Mouse (Mus musculus) c-Kit-positive CD71-negative TER-119-negative erythroid progenitor cells, embryonic 14.5 days (primary cell): ENCODE results near the gene Hist1h4k.
A peak's percentile ranks its signal among the peaks of the same experiment; 100 is the strongest.
"Not testable (repeated sequence)": the region's sequence is repeated elsewhere in the genome, so short reads cannot be mapped to it uniquely, and the experiment has no call there.

Source experiments
- DNase-seq: peaks from one replicate; pipeline ENCODE4 v3.0.0-alpha.2; 2013; ENCODE audit warnings: low read depth

Hist1h4k gene

DNA sequence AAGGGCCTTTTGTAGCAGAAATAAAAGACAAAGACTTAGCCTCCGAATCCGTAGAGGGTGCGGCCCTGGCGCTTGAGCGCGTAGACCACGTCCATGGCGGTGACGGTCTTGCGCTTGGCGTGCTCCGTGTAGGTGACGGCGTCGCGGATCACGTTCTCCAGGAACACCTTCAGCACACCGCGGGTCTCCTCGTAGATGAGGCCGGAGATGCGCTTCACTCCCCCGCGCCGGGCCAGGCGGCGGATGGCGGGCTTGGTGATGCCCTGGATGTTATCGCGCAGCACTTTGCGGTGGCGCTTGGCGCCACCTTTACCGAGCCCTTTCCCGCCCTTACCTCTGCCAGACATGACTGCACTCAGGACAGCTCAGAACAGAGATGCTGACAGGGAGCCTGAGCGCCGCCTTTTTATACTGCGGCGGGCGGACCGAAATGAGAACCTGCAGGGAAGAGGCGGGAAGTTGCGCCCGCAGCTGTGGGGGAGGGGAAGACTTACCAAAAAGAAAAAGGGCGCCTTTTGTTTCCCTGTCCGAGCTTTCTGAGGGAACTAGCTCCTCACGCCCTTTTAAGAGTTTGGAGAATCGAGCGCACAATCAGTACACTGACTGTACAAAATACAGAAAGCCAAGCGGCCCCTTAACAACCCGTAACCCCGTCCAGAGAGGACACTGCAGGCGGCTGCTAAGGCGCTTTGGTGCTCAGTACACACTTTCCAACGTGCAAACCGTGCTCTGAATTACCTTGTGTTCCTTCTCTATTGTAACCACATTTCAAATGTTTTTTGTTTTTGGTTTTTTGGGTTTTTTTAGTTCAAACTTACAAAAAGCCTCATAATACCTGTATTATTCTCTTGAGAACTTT lies at the start of gene Hist1h4k:
Hist1h4k (minus strand) TSS at position 347 of the 859 bp plus-strand sequence.
- peak; percentile 74 for DNase-seq

DNA sequence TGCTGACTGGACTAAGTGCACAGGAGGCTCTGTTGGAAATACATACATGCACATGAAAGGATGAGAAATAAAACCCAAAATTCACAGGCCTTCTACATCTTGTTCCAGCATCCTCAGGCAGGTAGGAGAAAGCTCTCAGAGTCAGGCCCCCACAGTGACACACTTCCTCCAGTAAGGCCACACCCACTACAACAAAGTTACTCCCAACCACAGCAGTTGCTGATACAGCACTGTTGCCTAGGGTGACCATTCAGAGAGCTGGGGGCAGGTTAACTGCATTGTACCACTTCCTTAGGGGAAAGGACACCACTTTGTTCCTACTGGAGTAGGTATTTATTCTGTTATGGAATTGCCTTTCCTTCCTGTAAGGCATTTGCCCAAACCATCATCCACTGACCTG lies 46.9 kb upstream of the Hist1h4k start:
- not testable (repeated sequence) for DNase-seq

GRCm38 (mm10) chr13:21795584-21795983 lies 45.3 kb upstream of the Hist1h4k start:
- no peak for DNase-seq

DNA sequence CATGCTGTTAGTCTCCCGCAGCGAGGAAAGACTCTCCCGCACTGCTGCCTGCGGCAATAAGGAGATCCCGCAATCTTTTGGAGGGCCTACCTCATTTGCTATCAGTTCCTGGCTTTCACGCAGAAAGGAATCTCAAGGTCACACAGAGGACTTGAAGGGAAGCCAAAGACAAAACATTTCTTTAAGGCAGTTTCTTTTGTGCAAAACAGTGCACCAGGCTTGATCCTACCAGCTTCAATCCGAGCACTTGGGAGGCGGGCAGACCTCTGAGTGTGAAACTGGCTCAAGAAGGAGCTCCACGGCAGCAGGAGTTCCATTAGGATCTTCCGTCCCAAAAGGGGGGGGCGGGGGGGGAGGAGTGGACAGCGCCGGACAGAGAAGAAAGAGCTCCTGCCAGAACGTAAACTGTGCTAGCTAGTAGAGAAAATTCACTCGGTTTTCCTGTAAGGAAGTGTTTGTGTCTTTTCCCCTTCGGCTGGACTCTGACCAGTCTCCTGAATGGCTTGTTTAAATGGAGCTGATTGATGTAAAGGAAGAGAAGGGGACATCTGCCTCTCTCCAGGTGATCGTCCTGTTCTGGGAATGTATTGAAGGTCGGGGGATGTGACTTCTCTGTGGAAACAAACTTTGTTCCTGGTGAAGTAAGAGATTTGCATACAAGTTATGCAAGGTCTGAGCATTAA lies 40.4 kb upstream of the Hist1h4k start:
- DNase-seq: no peak

GRCm38 (mm10) chr13:21789925-21790324 lies 39.6 kb upstream of the Hist1h4k start:
- no peak for DNase-seq

DNA sequence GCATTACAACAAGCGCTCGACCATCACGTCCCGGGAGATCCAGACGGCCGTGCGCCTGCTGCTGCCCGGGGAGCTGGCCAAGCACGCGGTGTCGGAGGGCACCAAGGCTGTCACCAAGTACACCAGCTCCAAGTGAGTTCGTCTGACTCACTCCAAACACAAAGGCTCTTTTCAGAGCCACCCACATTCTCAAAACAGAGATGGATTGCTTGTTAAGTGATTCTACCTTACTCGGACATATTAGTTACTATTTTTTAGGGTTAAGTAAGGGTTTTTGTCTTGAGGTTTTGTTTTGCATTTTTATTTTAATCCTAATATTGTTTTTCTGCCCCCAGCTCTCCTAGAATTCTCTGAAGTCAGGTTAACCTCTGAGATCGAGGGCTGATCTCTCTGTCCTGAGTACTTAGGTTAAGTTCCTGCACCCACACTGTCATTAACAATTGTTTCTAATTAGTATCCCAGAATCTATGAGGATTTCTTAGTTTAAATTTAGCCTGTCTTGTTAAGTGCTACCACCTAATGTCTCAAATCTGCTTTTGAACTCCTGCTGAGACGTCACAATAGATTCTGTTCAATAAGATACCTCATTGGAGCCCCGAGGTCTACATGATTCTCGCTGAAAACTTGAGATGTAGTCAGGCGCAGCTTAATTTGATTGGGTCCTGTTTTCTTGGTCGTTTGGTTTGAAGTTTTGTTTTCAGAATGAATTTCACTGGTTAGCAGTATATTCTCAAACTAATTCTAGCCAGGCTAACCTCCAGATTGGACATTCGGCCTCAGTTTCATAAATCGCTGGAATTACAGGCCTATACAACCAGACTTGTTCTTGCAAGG lies 37.7 kb upstream of the Hist1h4k start:
- no peak for DNase-seq

- peak; percentile 93 for DNase-seq
Measured at GRCm38 (mm10) chr13:21786899-21787629, 36.8 kb upstream of the Hist1h4k start, which contains the start of the genes Hist1h2an and Hist1h2bp. Hist1h2an (minus strand) TSS chr13:21787218. Hist1h2bp (plus strand) TSS chr13:21787461.

- DNase-seq: no peak
Measured at GRCm38 (mm10) chr13:21786189-21786898, 36.0 kb upstream of the Hist1h4k start.

DNA sequence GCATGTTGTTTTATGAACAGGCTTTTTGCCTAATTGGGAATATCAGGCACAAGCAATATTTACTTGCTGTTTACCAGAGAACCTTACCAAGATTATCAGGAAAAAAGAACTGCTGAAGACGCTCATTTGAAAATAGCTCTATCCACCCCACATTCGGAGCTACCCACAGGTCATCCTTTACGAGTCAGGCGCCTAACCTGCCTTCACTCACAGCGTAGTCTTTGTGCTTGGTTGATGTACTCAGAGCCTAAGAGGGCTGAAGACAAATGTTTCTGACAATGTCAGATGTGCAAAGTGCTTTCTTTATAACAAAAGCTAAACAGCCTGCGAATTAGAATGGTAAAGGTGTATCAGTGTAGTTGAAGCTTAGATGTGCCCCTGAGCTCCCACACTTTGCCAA lies 34.0 kb upstream of the Hist1h4k start:
- DNase-seq: no peak

GRCm38 (mm10) chr13:21783734-21784161 lies 33.4 kb upstream of the Hist1h4k start:
- DNase-seq: no peak

DNA sequence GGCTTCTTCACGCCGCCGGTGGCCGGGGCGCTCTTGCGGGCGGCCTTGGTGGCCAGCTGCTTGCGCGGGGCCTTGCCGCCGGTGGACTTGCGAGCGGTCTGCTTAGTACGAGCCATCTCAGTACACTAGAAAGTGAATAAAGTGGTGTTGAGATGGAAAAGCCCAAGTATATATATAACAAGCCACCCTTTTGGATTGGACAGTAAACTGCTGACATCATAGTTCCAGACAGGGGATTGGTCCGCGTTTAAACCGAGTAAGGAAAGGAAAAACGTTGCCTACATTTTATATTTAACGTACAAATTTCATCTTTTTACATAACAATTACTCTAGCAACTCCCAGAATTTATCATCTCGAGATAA lies 32.9 kb upstream of the Hist1h4k start, which contains the start of gene Hist1h3i:
Hist1h3i (minus strand) TSS at position 116 of the 363 bp plus-strand sequence.
- peak; percentile 83 for DNase-seq

DNA sequence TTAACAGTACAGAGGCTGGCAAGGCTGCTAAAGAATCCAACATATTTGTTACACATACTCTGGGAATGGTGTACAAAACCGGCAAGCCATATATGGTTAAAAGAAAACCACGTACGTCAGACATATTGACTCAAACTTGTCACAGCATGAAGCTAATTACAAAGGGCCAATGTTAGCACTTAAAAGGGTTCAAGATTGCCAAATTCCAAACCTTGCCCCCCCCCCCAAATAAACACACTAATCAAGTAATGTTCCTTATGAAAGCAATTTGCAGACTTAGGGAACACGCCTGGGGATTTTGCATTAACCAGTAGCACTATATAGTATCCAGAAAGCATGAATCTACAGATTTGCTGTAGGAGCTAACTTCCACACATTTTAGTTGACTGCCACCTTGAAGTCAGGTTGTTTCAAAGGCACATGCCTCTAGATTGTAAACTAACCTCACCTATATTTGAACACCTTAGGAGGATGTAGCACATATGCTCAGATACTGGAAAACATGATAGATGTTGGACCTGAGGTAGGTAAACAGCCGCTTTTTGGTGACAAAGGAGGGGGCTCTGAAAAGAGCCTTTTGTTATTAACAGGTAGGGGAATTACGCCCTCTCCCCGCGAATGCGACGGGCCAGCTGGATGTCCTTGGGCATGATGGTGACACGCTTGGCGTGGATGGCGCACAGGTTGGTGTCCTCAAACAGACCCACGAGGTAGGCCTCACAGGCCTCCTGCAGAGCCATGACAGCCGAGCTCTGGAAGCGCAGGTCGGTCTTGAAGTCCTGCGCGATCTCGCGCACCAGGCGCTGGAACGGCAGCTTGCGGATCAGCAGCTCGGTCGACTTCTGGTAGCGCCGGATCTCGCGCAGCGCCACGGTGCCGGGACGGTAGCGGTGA lies 32.3 kb upstream of the Hist1h4k start:
- DNase-seq: not testable (repeated sequence)

- DNase-seq: no peak
Measured at GRCm38 (mm10) chr13:21781639-21782038, 31.3 kb upstream of the Hist1h4k start.

DNA sequence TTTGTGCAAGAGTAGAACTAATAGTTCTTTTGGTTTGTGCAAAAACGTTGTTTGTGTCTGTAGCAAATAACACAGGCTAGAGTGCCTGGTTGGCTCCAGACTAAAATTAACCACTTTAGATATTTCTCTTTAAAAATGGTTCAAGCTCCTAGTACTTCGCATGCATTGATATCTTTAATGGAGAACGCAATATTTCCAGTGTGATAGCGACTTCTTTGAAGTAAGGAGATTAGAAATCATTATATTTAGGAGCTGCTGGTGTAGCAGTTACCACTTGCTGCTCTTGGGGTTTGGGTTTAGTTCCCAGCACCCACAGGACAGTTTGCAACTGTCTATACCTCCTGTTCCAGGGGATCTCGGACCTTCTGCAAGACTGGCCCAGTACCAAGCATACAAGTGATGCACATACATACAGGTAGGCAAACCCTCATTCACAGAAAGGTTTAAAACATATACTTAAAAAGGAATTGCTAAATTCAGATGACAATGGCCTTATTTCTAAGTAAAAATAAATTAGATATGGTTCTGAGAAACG lies 30.8 kb upstream of the Hist1h4k start:
- DNase-seq: no peak

DNA sequence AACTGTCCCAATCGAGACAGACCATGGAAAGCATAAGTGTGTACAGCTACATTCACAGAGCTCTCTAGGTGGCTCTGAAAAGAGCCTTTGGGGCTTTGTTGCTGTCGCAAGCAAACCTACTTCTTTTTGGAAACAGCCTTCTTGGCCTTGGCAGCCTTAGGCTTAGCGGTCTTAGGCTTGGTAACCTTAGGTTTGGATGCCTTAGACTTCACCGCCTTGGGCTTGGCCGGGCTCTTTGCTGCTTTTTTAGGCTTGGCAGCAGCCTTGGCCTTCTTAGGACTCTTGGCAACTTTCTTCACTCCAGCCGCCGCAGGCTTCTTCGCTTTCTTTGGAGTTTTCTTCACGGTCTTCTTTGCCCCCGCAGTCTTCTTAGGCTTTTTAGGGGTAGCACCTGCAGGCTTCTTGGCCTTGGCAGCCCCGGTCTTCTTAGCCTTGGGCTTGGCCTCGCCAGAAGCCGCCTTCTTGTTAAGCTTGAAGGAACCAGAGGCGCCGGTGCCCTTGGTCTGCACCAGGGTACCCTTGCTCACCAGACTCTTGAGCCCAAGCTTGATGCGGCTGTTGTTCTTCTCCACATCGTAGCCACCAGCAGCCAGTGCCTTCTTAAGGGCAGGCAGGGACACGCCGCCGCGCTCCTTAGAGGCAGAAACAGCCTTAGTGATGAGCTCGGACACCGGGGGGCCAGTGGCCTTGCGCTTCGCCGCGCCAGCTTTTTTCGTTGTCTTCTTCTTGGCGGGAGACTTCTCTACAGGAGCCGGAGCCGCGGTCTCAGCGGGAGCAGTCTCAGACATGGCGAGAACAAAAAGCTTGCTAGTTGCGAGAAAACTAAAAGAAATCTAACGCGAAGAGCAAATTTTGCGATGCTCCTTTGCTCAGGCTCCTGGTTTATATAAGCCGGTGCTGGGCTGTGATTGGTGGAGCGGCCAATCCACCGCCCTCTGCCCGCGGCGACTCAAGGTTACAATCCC lies 29.7 kb upstream of the Hist1h4k start, which contains the start of gene Hist1h1b:
Hist1h1b (minus strand) TSS at position 859 of the 965 bp plus-strand sequence.
- peak; percentile 65 for DNase-seq

DNA sequence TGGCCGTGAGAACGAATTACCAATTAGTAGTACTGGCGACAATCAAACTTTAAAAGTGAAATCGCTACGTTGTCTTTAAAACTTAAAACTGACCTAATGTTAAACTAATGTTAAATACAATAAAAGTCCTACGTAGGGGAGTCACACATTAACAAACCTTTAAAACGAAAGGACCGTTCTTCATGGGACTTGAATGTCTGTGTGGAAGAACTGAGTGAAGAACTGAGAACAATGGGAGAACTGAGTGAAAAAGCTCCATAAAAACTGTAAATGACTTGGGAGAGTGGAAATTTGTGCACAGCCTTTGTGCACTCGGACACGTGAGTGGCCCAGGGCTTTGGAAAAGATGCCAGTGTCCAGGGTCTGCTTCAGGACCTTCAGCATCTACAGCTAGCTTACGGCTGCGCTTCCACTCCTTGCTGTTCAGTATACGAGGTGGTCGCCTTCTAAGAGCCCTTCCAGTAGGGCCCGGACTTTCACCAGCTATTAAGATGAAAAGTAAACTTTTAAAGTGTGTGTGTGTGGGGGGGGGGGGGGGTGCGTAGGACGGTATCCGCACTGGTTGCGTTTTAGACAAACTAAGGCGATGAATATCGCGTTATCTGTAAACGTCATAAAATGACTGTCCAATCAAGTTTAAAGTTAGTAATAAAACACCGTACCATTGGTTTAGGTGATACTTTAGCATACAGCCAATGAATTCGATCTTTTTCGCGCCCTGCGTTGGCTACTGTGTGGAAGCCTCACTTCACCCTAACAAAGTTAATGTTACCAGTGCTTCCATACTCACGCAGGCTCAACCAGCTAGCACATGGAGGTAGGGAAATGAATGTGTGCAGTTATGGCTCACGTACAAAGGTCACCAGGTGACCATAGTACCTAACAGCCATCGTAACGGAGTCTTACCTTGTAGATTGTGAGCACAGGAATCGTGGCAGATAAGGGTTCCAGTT lies 28.8 kb upstream of the Hist1h4k start:
- peak; percentile 65 for DNase-seq

DNA sequence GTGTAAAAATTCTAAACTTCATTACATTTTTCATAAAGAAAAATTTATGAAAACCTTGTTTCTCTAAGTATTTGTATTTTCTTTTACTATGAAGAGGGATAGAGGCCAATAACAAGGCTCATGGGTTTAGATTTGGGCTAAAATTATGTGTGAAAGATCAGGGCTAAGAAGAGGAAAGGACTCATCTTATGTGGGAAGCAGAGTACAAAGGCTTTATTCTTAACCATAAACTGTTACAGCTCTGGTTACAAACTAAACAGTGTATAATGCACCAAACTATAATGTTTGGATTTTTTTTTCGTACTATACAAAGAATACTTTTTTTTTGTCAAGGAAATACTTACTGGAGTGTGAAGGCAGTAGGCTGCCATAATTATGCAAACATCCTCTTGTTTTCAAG lies 5.4 kb upstream of the Hist1h4k start:
- no peak for DNase-seq
